Mouse (Mus musculus) thymus, adult 2 months (tissue): ENCODE measurements around the gene Pfdn5.

Experiments used
- CTCF ChIP-seq: fragments of 200-500 bp; IDR thresholded peaks from 2 replicates; pipeline ENCODE4 v1.5.1; 2012; ENCODE audit warnings: mild to moderate bottlenecking, control low read depth, low read length, moderate library complexity, borderline replicate concordance; ENCODE audit not compliant: control insufficient read depth, poor library complexity, insufficient read depth; ENCODE audit errors: extremely low read depth
- POLR2A ChIP-seq: fragments of 200-500 bp; IDR thresholded peaks from 2 replicates; pipeline ENCODE4 v1.6.1; 2012; ENCODE audit warnings: mild to moderate bottlenecking, low read length, control low read depth, moderate library complexity; ENCODE audit not compliant: control insufficient read depth, poor library complexity, insufficient read depth; ENCODE audit errors: extremely low read depth

- no peak for TF ChIP-seq CTCF
- TF ChIP-seq POLR2A = no peak
Observed at GRCm38 (mm10) chr15:102282463-102283292, 43.2 kb upstream of the Pfdn5 start.
